Mouse (Mus musculus) C2C12 (cell line): Measurements from ENCODE around the gene Birc7. TPM values are rescaled to one million over a fixed set of nuclear protein-coding genes. Genes with fewer than 3 reads are reported as not detected.

Experiments used
- H3K27me3 ChIP-seq: one replicate; pipeline ENCODE4 v1.6.1; 2011; ENCODE audit not compliant: control insufficient read depth, insufficient read depth, insufficient read length
- H3K36me3 ChIP-seq: one replicate; pipeline ENCODE4 v1.6.1; 2011; ENCODE audit not compliant: control insufficient read depth, insufficient read depth
- H3K4me3 ChIP-seq: one replicate; pipeline ENCODE4 v1.5.1; 2011; ENCODE audit warnings: mild to moderate bottlenecking, control low read depth; ENCODE audit not compliant: poor library complexity, insufficient read depth, severe bottlenecking
- H3K79me2 ChIP-seq: one replicate; pipeline ENCODE4 v1.6.1; 2011; ENCODE audit not compliant: control insufficient read depth, insufficient read depth
- H3K79me3 ChIP-seq: one replicate; pipeline ENCODE4 v1.6.1; 2011; ENCODE audit warnings: low read depth, control low read depth
- H3ac ChIP-seq: one replicate; pipeline ENCODE3; 2011; ENCODE audit warnings: low read depth; ENCODE audit not compliant: control insufficient read depth, insufficient read length
- CEBPB ChIP-seq: IDR thresholded peaks from one replicate; pipeline ENCODE4 v1.6.1; 2011; ENCODE audit warnings: low read depth, mild to moderate bottlenecking, control low read depth, moderate library complexity
- CTCF ChIP-seq: IDR thresholded peaks from one replicate; pipeline ENCODE4 v1.5.1; 2011; ENCODE audit not compliant: control insufficient read depth, insufficient read depth, insufficient read length
- FOSL1 ChIP-seq: IDR thresholded peaks from one replicate; pipeline ENCODE4 v1.8.0; 2011; ENCODE audit warnings: mild to moderate bottlenecking, low read length; ENCODE audit not compliant: poor library complexity, insufficient read depth, severe bottlenecking
- MAX ChIP-seq: IDR thresholded peaks from one replicate; pipeline ENCODE4 v1.6.1; 2011; ENCODE audit warnings: mild to moderate bottlenecking, control low read depth
- MYOD1 ChIP-seq: IDR thresholded peaks from one replicate; pipeline ENCODE4 v1.6.1; 2011; ENCODE audit warnings: low read depth; ENCODE audit not compliant: control insufficient read depth, insufficient read length
- MYOG ChIP-seq: IDR thresholded peaks from one replicate; pipeline ENCODE4 v1.6.1; 2011; ENCODE audit not compliant: control insufficient read depth, insufficient read length; ENCODE audit errors: extremely low read depth
- USF1 ChIP-seq: IDR thresholded peaks from one replicate; pipeline ENCODE4 v1.6.1; 2011; ENCODE audit warnings: low read depth, mild to moderate bottlenecking, control low read depth, moderate library complexity
- microRNA-seq: library from miRNA; unstranded; fragments of <30 nt; microRNA quantifications from one replicate; pipeline ENCODE4, GENCODE M21; 2019; ENCODE audit warnings: borderline microRNAs expressed
- polyA plus RNA-seq: library from polyadenylated mRNA; unstranded; fragments of >200 nt; fragmentation: generic; extraction: Trizol; gene quantifications from one replicate; pipeline ENCODE4 v1.2.1, GENCODE M21; 2012; ENCODE audit warnings: missing spikeins

Gene Birc7
- polyA plus RNA-seq, 1 experiment, result not detected

DNA sequence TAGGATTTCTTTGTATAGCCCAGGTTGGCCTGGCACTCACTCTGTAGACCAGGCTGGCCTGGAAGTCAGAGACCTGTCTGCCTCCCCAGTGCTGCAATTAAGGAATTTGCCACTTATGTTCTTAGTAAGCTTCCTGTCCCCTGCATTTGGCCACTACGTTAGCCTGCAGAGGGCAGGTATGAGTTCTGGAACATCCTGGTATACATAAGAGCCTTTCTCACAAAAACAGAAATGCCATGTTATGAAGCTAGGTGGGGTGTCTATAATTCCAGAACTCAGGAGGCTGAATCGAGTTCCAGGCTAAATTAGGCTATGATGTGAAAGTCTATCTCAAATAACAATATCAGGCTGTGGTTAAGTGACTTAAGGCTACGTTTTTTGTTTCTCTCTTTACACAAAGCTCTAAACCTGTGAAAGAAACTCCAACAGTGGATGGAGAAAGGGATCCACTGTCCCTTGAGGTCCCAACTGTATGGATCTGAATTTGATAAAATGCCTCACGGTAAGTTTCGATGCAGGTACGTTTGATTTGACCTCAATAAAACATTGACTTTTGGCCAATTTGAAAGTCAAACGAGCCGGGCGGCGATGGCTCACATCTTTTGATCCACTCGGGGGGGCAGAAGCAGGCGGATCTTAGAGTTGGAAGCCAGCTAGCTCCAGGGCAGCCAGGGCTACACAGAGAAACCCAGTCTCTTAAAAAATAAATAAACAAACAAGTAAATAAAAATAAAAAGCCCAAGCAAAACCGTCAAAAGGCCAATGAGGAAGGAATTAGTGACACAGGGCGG, 37.5 kb downstream of the Birc7 start:
- peaks cover 40% of the 10 kb centered on the region for H3K79me2 ChIP-seq
- H3K4me3 ChIP-seq, result peak overlapping the region; percentile 95
- H3K36me3 ChIP-seq, result peaks cover 19% of the 10 kb centered on the region
- H3K79me3 ChIP-seq, result peaks cover 33% of the 10 kb centered on the region
- H3ac ChIP-seq, result peak overlapping the region; percentile 80
- H3K27me3 ChIP-seq, result no peaks in the 10 kb centered on the region
- TF ChIP-seq CEBPB (no peak), FOSL1 (no peak), USF1 (no peak), CTCF (no peak), MYOG (no peak), MYOD1 (no peak), MAX (no peak)

DNA sequence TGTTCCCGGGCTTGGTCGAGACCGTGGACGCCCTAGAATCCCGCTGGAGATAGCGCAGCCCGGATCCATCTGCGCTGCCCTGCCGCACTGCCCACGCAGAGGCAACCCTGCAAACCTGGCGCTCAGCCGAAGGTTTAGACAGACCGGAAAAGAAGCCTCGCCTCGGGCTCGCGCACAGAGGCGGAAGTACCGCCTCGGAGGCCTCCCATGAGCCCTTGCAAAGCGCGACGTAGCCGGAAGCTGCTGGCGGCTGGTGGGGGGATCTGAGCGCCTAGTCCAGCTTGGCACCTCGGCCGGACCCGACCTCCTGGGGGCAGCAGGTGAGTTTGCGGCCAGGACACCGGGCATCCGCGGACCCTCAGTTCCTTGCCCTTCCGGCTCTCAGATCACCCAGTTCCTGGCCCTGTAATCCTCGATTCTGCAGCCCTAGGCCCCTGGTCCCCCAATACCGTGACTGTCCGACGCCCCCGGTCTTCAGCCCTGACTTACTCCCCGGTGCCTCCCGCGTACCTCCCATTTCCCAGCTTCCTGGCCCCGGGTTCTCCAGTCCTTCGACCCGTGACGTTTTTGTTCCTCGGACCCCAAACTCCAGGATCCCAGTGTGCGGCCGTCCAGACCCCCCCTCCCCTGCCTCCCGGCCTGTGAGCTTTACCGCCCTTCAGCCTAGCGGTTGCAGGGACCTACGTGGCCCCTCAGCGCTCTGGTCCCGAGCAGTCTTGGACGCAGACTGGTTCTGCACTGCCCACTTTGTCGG, 38.4 kb downstream of the Birc7 start, which contains the start of gene Arfgap1:
Gene Arfgap1 (plus strand): TSS at position 216 of the 754 bp plus-strand sequence.
- peaks cover 40% of the 10 kb centered on the region for H3K79me2 ChIP-seq
- H3ac ChIP-seq, result peak within 1 kb of the TSS; percentile 80
- H3K4me3 ChIP-seq, result peak within 1 kb of the TSS; percentile 95
- H3K36me3 ChIP-seq, result peaks cover 28% of the 10 kb centered on the region
- H3K27me3 ChIP-seq, result no peaks in the 10 kb centered on the region
- peaks cover 33% of the 10 kb centered on the region for H3K79me3 ChIP-seq
- TF ChIP-seq MYOD1, result no peak
- peak; percentile 55 for TF ChIP-seq MAX

DNA sequence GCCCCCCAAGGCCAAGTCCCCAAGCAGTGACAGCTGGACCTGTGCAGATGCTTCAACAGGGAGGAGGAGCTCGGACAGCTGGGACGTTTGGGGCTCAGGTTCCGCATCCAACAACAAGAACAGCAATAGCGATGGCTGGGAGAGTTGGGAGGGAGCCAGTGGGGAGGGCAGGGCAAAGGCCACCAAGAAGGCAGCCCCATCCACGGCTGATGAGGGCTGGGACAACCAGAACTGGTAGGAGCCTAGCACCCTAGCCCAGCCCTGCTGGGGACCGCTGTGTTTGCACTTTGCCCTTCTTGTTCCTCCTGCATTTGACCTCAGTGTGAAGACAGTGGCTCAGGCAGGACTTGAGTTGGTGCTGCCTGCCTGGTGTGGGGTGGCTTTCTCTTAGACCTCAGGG, 52.3 kb downstream of the Birc7 start:
- H3ac ChIP-seq, result no peak overlapping the region
- H3K27me3 ChIP-seq, result no peaks in the 10 kb centered on the region
- no peaks in the 10 kb centered on the region for H3K79me2 ChIP-seq
- no peak for TF ChIP-seq MAX
- TF ChIP-seq FOSL1, result no peak
- no peak for TF ChIP-seq MYOD1
- TF ChIP-seq MYOG, result no peak
- no peak for TF ChIP-seq CEBPB
- no peak for TF ChIP-seq CTCF
- TF ChIP-seq USF1, result no peak
- H3K79me3 ChIP-seq, result no peaks in the 10 kb centered on the region
- no peak overlapping the region for H3K4me3 ChIP-seq
- peaks cover 67% of the 10 kb centered on the region for H3K36me3 ChIP-seq

Small RNA genes within 50 kb of the gene (microRNA-seq; reads per million reads assigned to microRNA genes)
- 0.28 reads per million for gene Mir124a-3

Other genes with a start within 250 kb of the Birc7 start
- 11.0 TPM for gene Dido1, start 219.0 kb upstream of the Birc7 start, polyA plus RNA-seq
- gene Gid8, start 218.9 kb upstream of the Birc7 start, polyA plus RNA-seq, result 35.5 TPM
- 0.04 TPM for gene Slc17a9, start 203.8 kb upstream of the Birc7 start, polyA plus RNA-seq
- 0.01 TPM for gene Bhlhe23, start 152.1 kb upstream of the Birc7 start, polyA plus RNA-seq
- 33.4 TPM for gene Ythdf1, start 8.1 kb upstream of the Birc7 start, polyA plus RNA-seq
- gene Nkain4, start 25.7 kb downstream of the Birc7 start, polyA plus RNA-seq, result not detected
- gene Arfgap1, start 38.2 kb downstream of the Birc7 start, polyA plus RNA-seq, result 46.6 TPM
- gene Col20a1, start 57.5 kb downstream of the Birc7 start, polyA plus RNA-seq, result 0.07 TPM
- gene Chrna4, start 114.5 kb downstream of the Birc7 start, polyA plus RNA-seq, result not detected
- gene Kcnq2, start 206.3 kb downstream of the Birc7 start, polyA plus RNA-seq, result not detected
- gene Eef1a2, start 228.0 kb downstream of the Birc7 start, polyA plus RNA-seq, result 0.02 TPM